Mouse (Mus musculus) brain, embryonic 14.5 days (tissue): ENCODE measurements at regions not wholly inside any gene's neighbourhood (a gene's known extent, or its start where the extent isn't known, plus 50 kb on each side); places are given as distances from the start of the nearest gene placed in this dataset.

Source experiments
- CTCF ChIP-seq: fragments of 200-500 bp; IDR thresholded peaks from 2 replicates; pipeline ENCODE4 v1.5.1; 2012; ENCODE audit warnings: inconsistent platforms, mild to moderate bottlenecking, moderate library complexity, borderline replicate concordance; ENCODE audit not compliant: insufficient read depth, insufficient read length; ENCODE audit errors: extremely low read depth
- POLR2A ChIP-seq: fragments of 200-500 bp; IDR thresholded peaks from 2 replicates; pipeline ENCODE4 v1.6.1; 2012; ENCODE audit warnings: mild to moderate bottlenecking, inconsistent platforms, borderline replicate concordance; ENCODE audit not compliant: poor library complexity, insufficient read depth, insufficient read length, severe bottlenecking; ENCODE audit errors: extremely low read depth

DNA sequence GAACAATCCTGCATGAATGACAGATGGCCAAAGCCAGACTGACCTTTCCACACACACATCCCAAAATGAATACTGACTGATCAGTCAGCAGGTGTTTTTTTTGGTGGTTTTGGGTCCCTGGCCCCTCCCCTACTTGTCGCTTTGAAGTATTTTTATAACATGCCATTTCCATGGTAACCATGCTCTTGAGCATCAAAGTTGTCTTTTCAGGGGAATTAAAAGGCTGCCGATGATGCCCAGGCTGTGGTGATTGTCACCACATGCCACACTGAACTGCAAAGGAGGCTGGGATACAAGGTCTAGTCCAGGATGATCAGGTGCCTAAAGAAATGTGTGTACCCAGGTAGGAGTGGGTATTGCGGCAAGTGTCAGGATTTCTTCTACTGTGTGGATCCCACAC is 92.3 kb upstream of the Frmd4a start:
- TF ChIP-seq POLR2A: no peak
- no peak for TF ChIP-seq CTCF
